Mouse (Mus musculus) neural tube, embryonic 13.5 days (tissue): ENCODE measurements around the gene Tnk2. TPM values are rescaled to one million over a fixed set of nuclear protein-coding genes. Genes with fewer than 3 reads are reported as not detected.

Experiments
- ATAC-seq: fragments of 200-750 bp; cut with Nextera tagmentation; 2 replicates; pipeline ENCODE4 v1.8.0; 2017; ENCODE audit warnings: low read depth, mild to moderate bottlenecking, moderate TSS enrichment, moderate library complexity
- H3K27ac ChIP-seq: fragments of 300-500 bp; sonication (generic); replicated peaks from 2 replicates; pipeline ENCODE4 v1.5.1; 2015; ENCODE audit warnings: moderate library complexity, mild to moderate bottlenecking, inconsistent platforms
- H3K27me3 ChIP-seq: fragments of 300-500 bp; sonication (generic); 2 replicates; pipeline ENCODE4 v1.6.1; 2015; ENCODE audit warnings: mild to moderate bottlenecking, inconsistent platforms
- H3K36me3 ChIP-seq: fragments of 300-500 bp; sonication (generic); 2 replicates; pipeline ENCODE4 v1.6.1; 2015; ENCODE audit warnings: mild to moderate bottlenecking, inconsistent platforms
- H3K4me1 ChIP-seq: fragments of 300-500 bp; sonication (generic); replicated peaks from 2 replicates; pipeline ENCODE4 v1.6.1; 2015; ENCODE audit warnings: inconsistent platforms
- H3K4me2 ChIP-seq: fragments of 300-500 bp; sonication (generic); 2 replicates; pipeline ENCODE4 v1.6.1; 2015; ENCODE audit warnings: inconsistent platforms, mild to moderate bottlenecking, moderate library complexity
- H3K4me3 ChIP-seq: fragments of 300-500 bp; sonication (generic); 2 replicates; pipeline ENCODE4 v1.5.1; 2015; ENCODE audit warnings: mild to moderate bottlenecking, inconsistent platforms
- H3K9ac ChIP-seq: fragments of 300-500 bp; sonication (generic); 2 replicates; pipeline ENCODE4 v1.6.1; 2015; ENCODE audit warnings: moderate library complexity, mild to moderate bottlenecking, inconsistent platforms
- H3K9me3 ChIP-seq: fragments of 300-500 bp; sonication (generic); 2 replicates; pipeline ENCODE4 v1.6.1; 2016; ENCODE audit warnings: inconsistent platforms
- WGBS: fragments of 180-500 bp; shearing (Covaris S2); methylation state at CpG from one replicate; pipeline ENCODE4 v1.1.7; 2015; 5-methylcytosine and 5-hydroxymethylcytosine counted together
- polyA plus RNA-seq: library from polyadenylated mRNA; unstranded; fragments of >200 nt; fragmentation: Nextera tagmentation; extraction: Ambion mirVana; gene quantifications from 2 replicates; pipeline ENCODE4 v1.2.1, GENCODE M21; 2015

Tnk2 gene
- polyA plus RNA-seq, 1 experiment from 2014 or later: 21.4 TPM

DNA sequence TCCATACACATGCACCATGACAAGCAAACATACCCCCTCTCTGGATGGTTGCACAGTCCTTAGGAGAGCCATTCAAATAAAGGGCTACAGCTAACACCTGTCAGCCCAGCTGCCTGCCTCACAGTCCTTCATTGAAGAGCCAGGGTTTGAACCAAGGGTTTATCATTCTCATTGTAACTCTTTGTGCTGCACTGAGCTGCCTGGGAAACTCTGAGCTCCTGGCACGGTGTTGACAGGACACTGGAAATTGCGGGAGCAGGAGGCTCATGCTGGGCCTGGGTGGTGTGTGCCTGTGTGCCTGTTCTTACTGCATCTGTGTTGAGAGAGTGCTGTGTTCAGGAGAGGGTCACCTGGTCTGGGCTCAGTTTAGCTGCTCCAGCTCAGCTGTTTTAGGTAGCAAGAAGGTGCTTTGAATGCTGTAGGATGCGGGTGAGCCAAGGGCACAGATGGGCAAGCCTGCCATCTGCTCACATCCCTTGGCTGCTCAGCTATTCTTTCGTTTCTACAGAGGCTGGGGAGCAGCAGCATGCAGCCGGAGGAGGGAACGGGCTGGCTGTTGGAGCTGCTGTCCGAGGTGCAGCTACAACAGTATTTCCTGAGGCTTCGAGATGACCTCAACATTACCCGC, 19.7 kb downstream of the Tnk2 start:
- peak overlapping the region; percentile 32; the same call in 1 of the 2 replicates for H3K9ac ChIP-seq
- H3K27ac ChIP-seq: peak overlapping the region; percentile 80
- H3K9me3 ChIP-seq: no peaks in the 10 kb centered on the region
- H3K36me3 ChIP-seq: peaks cover 17% of the 10 kb centered on the region
- no peaks in the 10 kb centered on the region for H3K27me3 ChIP-seq
- 59% methylated on average over 9 of the region's 9 CpGs for WGBS
- no peak for ATAC-seq
- H3K4me1 ChIP-seq: peaks cover 97% of the 10 kb centered on the region
- H3K4me2 ChIP-seq: peak overlapping the region; percentile 70
- 0 out of 2 replicates have a peak overlapping the region, but pooled peaks have one; percentile 2 for H3K4me3 ChIP-seq

DNA sequence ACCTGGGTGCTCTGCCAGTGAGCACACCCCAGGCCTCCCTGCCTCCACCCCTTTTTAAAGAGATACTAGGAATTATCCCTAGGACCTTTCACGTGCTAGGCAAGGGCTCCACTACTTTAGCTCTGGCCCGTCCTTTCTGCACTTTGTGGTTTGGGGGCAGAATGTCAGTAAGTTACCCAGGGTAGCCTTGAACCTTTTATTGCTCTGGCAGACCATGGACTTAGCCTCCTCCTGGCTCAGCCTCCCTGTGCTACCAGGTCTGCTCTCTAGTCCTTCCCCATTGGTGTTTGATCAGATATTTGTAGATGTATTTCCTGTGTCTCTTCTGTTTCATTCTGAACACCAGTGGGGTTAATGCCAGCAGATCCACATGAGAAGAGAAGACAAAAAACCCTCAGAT, 20.5 kb downstream of the Tnk2 start:
- Histone ChIP-seq H3K36me3 (peaks cover 20% of the 10 kb centered on the region), H3K4me2 (peak overlapping the region; percentile 70), H3K4me3 (no peak overlapping the region), H3K4me1 (peaks cover 88% of the 10 kb centered on the region), H3K27ac (peak overlapping the region; percentile 80), H3K9ac (no peak overlapping the region), H3K27me3 (no peaks in the 10 kb centered on the region), H3K9me3 (no peaks in the 10 kb centered on the region)
- no peak for ATAC-seq
- WGBS: 79% methylated on average over 2 of the region's 2 CpGs

- Histone ChIP-seq H3K27me3 (no peaks in the 10 kb centered on the region), H3K9me3 (no peaks in the 10 kb centered on the region), H3K4me2 (no peak overlapping the region), H3K4me1 (peaks cover 70% of the 10 kb centered on the region), H3K36me3 (peaks cover 39% of the 10 kb centered on the region), H3K9ac (no peak overlapping the region), H3K27ac (peak overlapping the region; percentile 68), H3K4me3 (no peak overlapping the region)
- no peak for ATAC-seq
- 39% methylated on average over 11 of the region's 11 CpGs for WGBS
Observed at GRCm38 (mm10) chr16:32665851-32666665, 22.4 kb downstream of the Tnk2 start.

GRCm38 (mm10) chr16:32666671-32667551, 23.2 kb downstream of the Tnk2 start:
- 77% methylated on average over 9 of the region's 9 CpGs for WGBS
- ATAC-seq: no peak
- Histone ChIP-seq H3K9ac (no peak overlapping the region), H3K4me1 (peaks cover 61% of the 10 kb centered on the region), H3K27me3 (no peaks in the 10 kb centered on the region), H3K4me3 (no peak overlapping the region), H3K27ac (peak overlapping the region; percentile 68), H3K9me3 (no peaks in the 10 kb centered on the region), H3K36me3 (peaks cover 47% of the 10 kb centered on the region), H3K4me2 (no peak overlapping the region)

DNA sequence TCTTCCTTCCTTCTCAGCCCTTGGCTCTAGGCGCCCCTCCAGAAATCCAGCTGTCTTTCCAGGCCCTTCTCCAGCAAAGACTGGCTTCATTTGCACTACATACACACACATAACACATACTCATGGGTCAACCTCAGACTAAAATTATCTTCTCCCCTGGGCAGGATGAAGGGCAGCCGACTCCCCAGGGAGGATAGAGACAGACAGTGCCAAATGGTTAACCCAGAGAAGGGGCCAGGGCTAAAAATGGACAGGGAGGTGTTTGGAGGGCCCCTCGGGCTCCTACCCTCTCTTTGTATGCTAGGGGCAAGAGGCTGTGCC, 23.8 kb downstream of the Tnk2 start:
- no peak overlapping the region for H3K9ac ChIP-seq
- no peak overlapping the region for H3K27ac ChIP-seq
- H3K9me3 ChIP-seq: no peaks in the 10 kb centered on the region
- ATAC-seq: no peak
- H3K4me3 ChIP-seq: no peak overlapping the region
- H3K27me3 ChIP-seq: no peaks in the 10 kb centered on the region
- H3K4me1 ChIP-seq: peaks cover 55% of the 10 kb centered on the region
- 88% methylated on average over 3 of the region's 3 CpGs for WGBS
- H3K36me3 ChIP-seq: peaks cover 53% of the 10 kb centered on the region
- no peak overlapping the region for H3K4me2 ChIP-seq

DNA sequence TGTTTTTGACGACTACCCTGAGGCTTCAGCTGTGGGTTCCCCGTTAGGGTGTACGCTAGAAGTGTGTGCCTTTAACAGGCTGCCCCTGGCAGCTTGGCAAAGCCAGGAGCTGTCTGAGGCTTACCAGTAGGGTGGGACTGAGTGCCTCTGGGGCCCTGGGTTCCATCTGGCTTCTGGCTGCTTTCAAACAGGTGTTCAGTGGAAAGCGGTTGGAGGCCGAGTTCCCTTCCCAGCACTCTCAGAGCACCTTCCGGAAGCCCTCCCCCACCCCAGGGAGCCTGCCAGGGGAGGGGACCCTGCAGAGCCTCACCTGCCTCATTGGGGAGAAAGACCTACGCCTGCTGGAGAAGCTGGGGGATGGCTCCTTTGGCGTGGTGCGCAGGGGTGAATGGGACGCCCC, 24.4 kb downstream of the Tnk2 start:
- no peak for ATAC-seq
- Histone ChIP-seq H3K4me3 (no peak overlapping the region), H3K27me3 (no peaks in the 10 kb centered on the region), H3K9ac (no peak overlapping the region), H3K36me3 (peaks cover 58% of the 10 kb centered on the region), H3K9me3 (no peaks in the 10 kb centered on the region), H3K4me2 (no peak overlapping the region), H3K4me1 (peaks cover 50% of the 10 kb centered on the region), H3K27ac (no peak overlapping the region)
- WGBS: 73% methylated on average over 10 of the region's 10 CpGs

DNA sequence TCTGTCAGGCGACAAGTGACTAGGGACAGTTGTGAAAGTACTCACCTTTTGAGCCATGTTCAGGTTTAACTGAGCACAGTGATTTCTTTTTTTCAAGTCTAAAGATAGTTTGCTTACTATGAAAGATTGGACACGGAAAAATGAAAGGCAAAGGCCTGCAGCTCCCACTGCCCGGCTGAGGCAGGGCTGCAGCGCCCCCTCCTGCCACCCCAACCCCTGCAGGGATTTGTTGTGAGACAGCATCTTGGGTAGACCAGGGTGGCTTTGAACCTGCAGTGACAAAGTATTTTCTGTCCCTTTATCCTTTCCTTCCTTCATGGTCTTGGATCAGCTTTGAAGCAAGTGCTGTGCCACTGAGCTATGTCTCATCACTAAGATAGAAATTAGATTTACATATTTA, 24.8 kb downstream of the Tnk2 start:
- Histone ChIP-seq H3K9me3 (no peaks in the 10 kb centered on the region), H3K4me2 (no peak overlapping the region), H3K9ac (no peak overlapping the region), H3K27ac (no peak overlapping the region), H3K4me3 (no peak overlapping the region), H3K27me3 (no peaks in the 10 kb centered on the region), H3K36me3 (peaks cover 63% of the 10 kb centered on the region), H3K4me1 (peaks cover 46% of the 10 kb centered on the region)
- WGBS: 81% methylated on average over 4 of the region's 4 CpGs
- no peak for ATAC-seq

- WGBS: 94% methylated on average over 10 of the region's 10 CpGs
- Histone ChIP-seq H3K27me3 (no peaks in the 10 kb centered on the region), H3K27ac (no peak overlapping the region), H3K9ac (no peak overlapping the region), H3K36me3 (peaks cover 68% of the 10 kb centered on the region), H3K4me3 (no peak overlapping the region), H3K4me2 (no peak overlapping the region), H3K4me1 (peaks cover 38% of the 10 kb centered on the region), H3K9me3 (no peaks in the 10 kb centered on the region)
- no peak for ATAC-seq
Observed at GRCm38 (mm10) chr16:32669243-32669642, 25.6 kb downstream of the Tnk2 start.

DNA sequence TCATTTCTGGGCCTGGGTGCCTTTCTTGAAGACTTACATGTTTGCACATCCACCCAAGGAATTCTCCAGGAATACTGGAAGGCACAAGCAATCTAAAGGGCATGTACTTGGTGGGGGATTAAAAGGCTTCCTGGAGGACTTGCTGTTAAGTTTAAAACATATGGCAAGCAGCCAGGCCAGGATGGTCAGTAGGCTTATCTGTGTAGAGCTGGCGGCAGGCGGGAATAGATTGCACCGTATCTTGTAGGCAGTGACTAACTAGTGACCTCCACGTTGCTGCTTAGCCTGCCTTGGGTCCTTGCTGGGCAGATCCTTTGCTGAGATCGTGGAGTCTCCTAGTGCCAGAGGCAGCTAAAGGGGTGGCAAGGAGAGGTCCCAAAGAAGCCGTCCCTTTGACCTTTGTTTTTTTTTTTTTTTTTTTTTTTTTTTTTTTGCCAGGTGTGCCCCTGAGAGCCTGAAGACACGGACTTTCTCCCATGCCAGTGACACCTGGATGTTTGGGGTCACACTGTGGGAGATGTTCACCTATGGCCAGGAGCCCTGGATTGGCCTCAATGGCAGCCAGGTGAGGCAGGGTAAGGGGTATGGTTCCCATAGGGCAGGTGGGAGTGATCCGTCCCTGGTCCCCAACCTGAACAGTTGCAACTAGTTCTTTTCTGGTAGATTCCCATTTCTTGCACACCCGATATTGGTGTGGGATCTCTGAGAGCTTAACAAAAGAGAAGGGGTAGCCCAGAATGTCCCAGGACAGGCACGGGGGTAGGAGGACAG, 26.9 kb downstream of the Tnk2 start:
- Histone ChIP-seq H3K36me3 (peaks cover 73% of the 10 kb centered on the region), H3K9me3 (no peaks in the 10 kb centered on the region), H3K4me3 (no peak overlapping the region), H3K9ac (no peak overlapping the region), H3K4me1 (peaks cover 26% of the 10 kb centered on the region), H3K27me3 (no peaks in the 10 kb centered on the region), H3K27ac (no peak overlapping the region), H3K4me2 (no peak overlapping the region)
- ATAC-seq: no peak
- WGBS: 91% methylated on average over 10 of the region's 10 CpGs

DNA sequence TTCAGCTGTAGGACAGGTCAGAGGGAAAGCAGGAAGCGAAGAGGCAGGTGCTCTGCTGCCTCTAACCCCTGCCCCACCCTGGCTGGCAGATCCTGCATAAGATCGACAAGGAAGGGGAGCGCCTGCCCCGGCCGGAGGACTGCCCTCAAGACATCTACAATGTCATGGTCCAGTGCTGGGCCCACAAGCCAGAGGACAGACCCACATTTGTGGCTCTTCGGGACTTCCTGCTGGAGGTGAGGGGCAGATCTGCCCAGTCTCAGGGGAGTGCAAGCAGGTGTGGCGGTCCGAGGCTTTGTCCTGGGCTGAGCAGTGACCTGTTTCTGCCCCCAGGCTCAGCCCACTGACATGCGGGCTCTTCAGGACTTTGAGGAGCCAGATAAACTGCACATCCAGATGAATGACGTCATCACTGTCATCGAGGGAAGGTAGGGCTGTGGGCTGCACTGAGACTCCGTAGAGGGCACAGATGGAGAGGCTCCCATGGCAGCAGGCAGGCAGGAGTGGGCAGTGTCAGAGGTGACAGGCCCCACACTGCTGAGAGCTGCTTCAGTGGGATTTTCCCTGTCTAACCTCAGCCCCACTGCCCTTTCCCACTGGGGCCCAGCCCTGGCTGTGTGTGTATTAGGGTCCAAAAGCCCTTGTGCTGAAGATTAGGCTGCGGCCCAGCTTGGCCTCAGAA, 27.7 kb downstream of the Tnk2 start:
- Histone ChIP-seq H3K4me2 (no peak overlapping the region), H3K9me3 (no peaks in the 10 kb centered on the region), H3K27ac (no peak overlapping the region), H3K4me1 (peaks cover 18% of the 10 kb centered on the region), H3K27me3 (no peaks in the 10 kb centered on the region), H3K36me3 (peaks cover 78% of the 10 kb centered on the region), H3K9ac (no peak overlapping the region), H3K4me3 (no peak overlapping the region)
- 89% methylated on average over 13 of the region's 13 CpGs for WGBS
- no peak for ATAC-seq

GRCm38 (mm10) chr16:32672250-32672649, 28.6 kb downstream of the Tnk2 start:
- H3K27ac ChIP-seq: no peak overlapping the region
- no peak overlapping the region for H3K9ac ChIP-seq
- no peaks in the 10 kb centered on the region for H3K27me3 ChIP-seq
- no peak for ATAC-seq
- peaks cover 87% of the 10 kb centered on the region for H3K36me3 ChIP-seq
- no peak overlapping the region for H3K4me3 ChIP-seq
- H3K9me3 ChIP-seq: no peaks in the 10 kb centered on the region
- H3K4me1 ChIP-seq: peaks cover 10% of the 10 kb centered on the region; the same call in 1 of the 2 replicates
- 90% methylated on average over 7 of the region's 7 CpGs for WGBS
- no peak overlapping the region for H3K4me2 ChIP-seq
